Mouse (Mus musculus): ENCODE data around the gene Scyl3. TPM values are rescaled to one million over a fixed set of nuclear protein-coding genes. Genes with fewer than 3 reads are reported as not detected.
A peak's percentile ranks its signal among the peaks of the same experiment; 100 is the strongest.

Scyl3 gene
- 6.2 and 6.3 TPM in 2 replicates for polyA plus RNA-seq (2012; ENCODE audit: insufficient read depth, insufficient read length, missing spikeins)

DNA sequence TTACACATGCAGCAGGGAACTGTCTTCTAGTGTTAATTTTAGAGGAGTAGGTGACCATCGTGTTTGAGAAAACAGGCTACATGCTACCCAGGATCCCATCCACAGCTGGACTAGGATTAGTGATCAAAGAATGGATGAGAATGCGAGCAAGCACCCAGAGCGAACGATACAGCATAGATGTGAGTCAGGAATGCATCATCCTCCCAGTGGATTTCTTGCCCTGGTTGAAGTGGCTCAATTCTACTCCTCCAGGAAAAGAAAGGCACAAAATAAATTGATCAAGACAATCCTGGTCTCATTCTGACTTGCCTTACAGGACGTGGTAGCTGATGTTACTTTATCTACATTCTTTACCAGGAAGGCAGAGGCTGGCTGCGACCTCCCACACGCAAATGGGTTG, at the start of gene Scyl3:
TSS of gene Scyl3 (plus strand) at position 255 of the 400 bp plus-strand sequence.
- Histone ChIP-seq H3K27ac (replicated peaks; ENCODE audit: low read depth, low read length) (peak within 1 kb of the TSS; percentile 76), H3K4me3 (ENCODE audit: insufficient read depth, low read depth, low read length) (peak within 1 kb of the TSS; percentile 96)

DNA sequence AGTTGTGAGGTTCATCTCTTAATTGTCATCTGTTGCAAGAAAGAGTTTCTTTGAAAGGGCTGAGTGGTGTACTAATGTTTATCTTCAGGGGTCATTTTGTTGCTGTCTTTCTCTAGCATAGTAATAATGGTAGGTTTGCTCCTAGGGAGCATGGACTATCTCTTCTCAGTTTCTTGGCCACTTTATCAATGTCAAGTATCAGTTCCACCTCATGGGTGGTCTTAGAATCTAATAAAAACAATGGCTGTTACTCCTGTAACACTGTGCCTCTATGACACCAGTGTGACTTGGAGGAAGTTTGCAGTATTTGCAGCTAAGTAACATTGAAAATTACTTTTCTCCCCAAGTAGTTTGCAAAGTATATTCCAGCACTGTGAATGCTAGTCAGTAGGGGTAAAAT, 39.3 kb upstream of the Scyl3 start:
- Histone ChIP-seq H3K4me3 (ENCODE audit: insufficient read depth, low read depth, low read length) (no peak overlapping the region), H3K27ac (replicated peaks; ENCODE audit: low read depth, low read length) (no peak overlapping the region), H3K4me1 (ENCODE audit: control insufficient read depth, insufficient read depth, insufficient read length, low read length) (no peaks in the 10 kb centered on the region)

More for the DNA sequence above, at the start of gene Scyl3:
- no peaks in the 10 kb centered on the region; the same call in none of the 2 replicates for H3K4me1 ChIP-seq (ENCODE audit: control insufficient read depth, insufficient read depth, insufficient read length, low read length)

DNA sequence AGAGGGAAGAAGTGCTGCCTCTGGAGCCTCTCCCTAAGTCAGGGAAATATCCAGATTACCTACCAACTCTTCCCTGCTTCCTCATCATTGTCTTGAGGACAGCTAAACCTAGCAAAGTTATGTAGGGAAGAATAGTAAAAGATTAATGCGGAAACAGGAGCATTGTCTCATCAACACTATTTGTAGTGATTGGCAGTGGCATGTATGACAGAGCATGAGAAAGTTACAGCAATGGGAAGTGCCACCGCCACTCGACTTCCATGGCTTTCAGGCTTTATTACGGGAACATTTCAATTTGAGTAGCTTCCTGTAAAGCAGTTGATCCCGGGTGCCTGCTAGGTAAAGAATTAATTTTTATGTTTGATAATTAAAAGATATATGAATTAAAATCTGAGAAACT, 35.6 kb upstream of the Scyl3 start:
- Histone ChIP-seq H3K4me3 (ENCODE audit: insufficient read depth, low read depth, low read length) (no peak overlapping the region), H3K27ac (replicated peaks; ENCODE audit: low read depth, low read length) (0 out of 2 replicates have a peak overlapping the region, but pooled peaks have one; percentile 4)

DNA sequence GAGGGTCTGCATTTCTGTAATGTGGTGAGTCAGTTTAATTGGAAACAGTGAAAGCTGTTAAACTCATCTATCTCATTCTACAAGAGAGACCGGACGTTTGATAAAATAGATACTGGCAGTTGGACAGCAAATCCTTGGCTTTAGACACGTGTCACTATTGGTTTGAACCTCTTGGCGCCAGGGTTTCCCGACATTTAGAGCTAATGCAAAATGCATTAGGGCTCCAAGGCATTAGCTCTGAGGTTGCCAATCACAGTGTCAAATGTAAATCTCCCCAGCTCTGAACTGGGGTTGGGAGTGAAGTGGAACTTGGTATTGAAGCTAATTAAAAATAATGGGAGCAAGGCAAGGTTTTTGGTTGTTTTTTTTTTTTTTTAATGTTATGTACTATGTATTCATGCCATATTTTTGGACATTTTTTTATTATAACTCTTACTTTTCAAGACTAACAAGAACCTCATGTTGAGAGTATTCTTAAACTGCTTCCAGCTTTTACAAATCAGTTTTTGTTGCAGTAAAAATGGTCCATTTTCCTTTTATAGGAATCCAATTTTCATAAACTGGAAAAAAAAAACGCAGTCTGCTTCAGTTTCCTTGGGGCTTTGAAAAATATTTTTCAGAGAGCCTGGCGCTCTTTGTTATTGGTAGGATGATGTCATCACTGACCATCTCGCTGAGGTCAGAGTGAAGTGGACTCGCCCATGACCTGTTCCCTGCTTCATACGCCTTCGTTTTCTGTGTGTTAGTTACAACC, 34.9 kb upstream of the Scyl3 start:
- no peak overlapping the region for H3K4me3 ChIP-seq (ENCODE audit: insufficient read depth, low read depth, low read length)
- H3K27ac ChIP-seq (replicated peaks; ENCODE audit: low read depth, low read length) = no peak overlapping the region
- H3K4me1 ChIP-seq (ENCODE audit: control insufficient read depth, insufficient read depth, insufficient read length, low read length) = no peaks in the 10 kb centered on the region

More for the DNA sequence above, 35.6 kb upstream of the Scyl3 start:
- no peaks in the 10 kb centered on the region for H3K4me1 ChIP-seq (ENCODE audit: control insufficient read depth, insufficient read depth, insufficient read length, low read length)

DNA sequence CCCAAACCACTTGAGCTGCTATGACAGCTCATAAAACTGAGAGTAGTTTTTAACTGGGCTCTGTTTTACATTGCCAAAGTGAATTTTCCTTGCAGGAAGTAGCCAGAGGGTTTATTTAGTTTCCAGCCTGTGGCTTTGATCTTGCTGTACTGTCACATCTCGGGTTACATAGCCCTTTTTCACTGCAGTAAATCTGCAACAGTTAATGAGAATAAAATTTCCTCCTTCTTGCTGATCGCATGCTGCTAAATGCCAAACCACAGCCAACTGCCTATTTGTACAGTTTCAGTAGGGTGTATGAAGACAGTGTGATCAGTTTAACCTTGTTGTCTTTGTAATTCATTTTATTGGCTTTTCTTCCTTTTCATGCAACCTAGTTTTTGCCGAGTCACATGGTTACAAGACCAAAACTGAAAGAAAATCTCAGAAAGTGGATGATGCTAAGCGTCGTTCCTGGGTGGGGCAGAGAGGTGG, 30.6 kb upstream of the Scyl3 start:
- H3K4me1 ChIP-seq (ENCODE audit: control insufficient read depth, insufficient read depth, insufficient read length, low read length) = no peaks in the 10 kb centered on the region
- no peak overlapping the region for H3K4me3 ChIP-seq (ENCODE audit: insufficient read depth, low read depth, low read length)
- H3K27ac ChIP-seq (replicated peaks; ENCODE audit: low read depth, low read length) = no peak overlapping the region

DNA sequence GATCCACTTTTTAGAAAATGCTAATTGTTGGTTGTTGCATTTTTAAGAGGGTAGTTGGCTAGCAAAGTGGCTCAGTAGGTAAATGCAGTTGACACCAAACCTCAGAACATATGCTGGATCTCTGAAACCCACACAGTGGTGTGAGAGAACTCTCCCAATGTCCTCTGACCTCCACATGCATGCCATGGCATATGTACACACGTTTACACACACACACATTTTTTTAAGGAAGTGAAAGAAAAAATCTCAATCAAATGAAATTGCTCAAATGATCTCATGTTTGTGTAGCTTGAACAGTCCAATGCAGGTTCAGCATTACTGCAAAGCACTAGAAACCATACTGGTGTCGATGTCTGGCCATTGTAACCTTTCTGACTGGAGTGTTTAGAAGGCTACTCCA, 29.3 kb upstream of the Scyl3 start:
- no peak overlapping the region for H3K27ac ChIP-seq (replicated peaks; ENCODE audit: low read depth, low read length)
- no peaks in the 10 kb centered on the region for H3K4me1 ChIP-seq (ENCODE audit: control insufficient read depth, insufficient read depth, insufficient read length, low read length)
- no peak overlapping the region for H3K4me3 ChIP-seq (ENCODE audit: insufficient read depth, low read depth, low read length)

DNA sequence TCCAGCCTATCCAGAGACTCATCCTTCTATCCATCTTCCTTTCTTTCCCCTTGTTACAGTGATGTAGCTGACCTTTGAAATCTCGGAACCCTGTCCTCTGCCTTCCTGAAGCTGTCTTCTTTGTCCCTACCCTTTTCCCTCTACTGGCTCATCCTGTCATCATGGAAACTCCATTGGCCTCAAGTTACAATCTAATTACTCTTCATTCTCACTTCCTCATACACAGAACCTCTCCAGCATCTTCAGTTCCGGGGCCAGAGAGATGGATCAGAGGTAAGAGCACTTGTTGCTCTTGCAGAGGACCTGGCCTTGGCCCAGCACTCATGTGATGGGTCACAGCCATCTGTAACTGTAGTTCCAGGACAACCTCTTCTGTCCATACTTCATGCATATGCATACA, 28.7 kb upstream of the Scyl3 start:
- no peak overlapping the region for H3K27ac ChIP-seq (replicated peaks; ENCODE audit: low read depth, low read length)
- no peaks in the 10 kb centered on the region for H3K4me1 ChIP-seq (ENCODE audit: control insufficient read depth, insufficient read depth, insufficient read length, low read length)
- no peak overlapping the region for H3K4me3 ChIP-seq (ENCODE audit: insufficient read depth, low read depth, low read length)

DNA sequence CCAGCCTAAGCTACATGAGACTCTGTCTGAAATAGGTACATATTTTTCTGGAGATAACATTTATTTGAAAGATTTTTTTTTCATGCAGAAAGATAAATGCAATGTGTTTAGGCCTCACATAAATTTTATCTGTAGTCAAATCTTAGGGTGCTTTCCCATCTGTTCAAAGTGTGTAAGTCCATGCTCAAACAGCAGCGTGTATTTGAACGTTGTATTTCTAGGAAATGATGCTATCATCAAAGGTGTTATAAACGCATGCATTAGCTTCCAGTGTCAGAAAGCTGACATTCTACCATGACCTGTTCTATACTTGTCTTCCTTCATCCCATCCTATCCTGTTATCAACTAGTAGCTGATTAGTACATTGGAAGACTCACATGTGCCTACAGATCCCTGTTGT, 25.5 kb upstream of the Scyl3 start:
- Histone ChIP-seq H3K4me1 (ENCODE audit: control insufficient read depth, insufficient read depth, insufficient read length, low read length) (no peaks in the 10 kb centered on the region), H3K4me3 (ENCODE audit: insufficient read depth, low read depth, low read length) (no peak overlapping the region), H3K27ac (replicated peaks; ENCODE audit: low read depth, low read length) (no peak overlapping the region)

DNA sequence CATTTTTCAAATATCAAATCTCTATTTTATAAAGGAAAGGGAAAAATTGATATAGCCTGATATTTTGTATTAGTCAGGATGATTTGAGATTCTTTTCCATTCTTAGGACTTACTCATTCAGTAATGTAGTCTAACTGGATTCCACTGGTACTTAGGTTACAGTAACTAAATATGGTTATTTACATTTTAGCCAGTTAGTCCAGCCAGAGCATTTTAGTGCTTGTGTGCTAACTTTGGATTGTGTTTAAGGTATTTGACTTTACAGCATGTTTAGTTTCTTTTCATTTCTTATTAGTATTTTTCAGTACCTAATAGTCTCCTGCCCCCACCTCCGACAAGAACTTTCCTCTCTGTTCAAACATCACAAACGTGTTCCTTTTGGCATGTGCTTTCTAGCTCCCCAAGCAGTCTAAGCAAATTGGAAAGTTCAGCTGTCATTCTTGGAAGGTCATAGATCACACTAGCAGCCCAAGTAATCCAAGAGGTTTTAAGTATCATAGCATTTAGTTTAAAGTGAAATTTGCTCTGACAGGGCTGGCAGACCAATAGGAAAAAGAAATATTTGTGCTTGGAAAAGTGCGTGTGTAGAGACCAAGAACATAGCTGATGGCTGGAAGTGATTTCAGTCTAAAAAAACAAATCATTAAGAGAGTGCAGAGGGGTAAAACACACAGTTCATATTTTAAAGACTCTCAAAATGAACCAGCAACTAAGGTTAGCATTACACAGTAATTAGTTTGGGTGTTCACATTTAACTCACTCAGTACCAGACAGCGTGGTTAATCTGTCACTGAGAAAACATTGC, 21.7 kb upstream of the Scyl3 start:
- Histone ChIP-seq H3K27ac (replicated peaks; ENCODE audit: low read depth, low read length) (no peak overlapping the region), H3K4me3 (ENCODE audit: insufficient read depth, low read depth, low read length) (no peak overlapping the region), H3K4me1 (ENCODE audit: control insufficient read depth, insufficient read depth, insufficient read length, low read length) (no peaks in the 10 kb centered on the region)

DNA sequence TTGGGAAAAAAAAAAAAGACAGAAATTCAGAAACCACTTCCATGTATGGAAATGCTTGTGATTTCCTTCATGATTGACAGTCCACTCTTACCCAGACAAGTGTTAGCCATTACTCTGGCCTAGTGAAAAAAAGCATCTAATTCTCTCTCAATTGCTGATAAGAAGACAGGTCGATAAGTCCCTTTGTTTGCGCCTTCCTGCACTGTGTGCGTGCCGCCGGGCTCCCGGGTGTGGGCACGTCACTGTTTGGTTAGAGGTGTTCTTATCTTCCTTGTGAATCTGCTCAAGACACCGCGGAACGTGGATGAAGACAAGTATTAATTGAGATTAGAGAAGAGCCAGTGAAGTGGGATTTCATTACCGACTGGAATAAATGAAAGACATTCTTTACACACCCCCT, 20.5 kb upstream of the Scyl3 start:
- no peak overlapping the region for H3K27ac ChIP-seq (replicated peaks; ENCODE audit: low read depth, low read length)
- H3K4me3 ChIP-seq (ENCODE audit: insufficient read depth, low read depth, low read length) = no peak overlapping the region
- H3K4me1 ChIP-seq (ENCODE audit: control insufficient read depth, insufficient read depth, insufficient read length, low read length) = no peaks in the 10 kb centered on the region

DNA sequence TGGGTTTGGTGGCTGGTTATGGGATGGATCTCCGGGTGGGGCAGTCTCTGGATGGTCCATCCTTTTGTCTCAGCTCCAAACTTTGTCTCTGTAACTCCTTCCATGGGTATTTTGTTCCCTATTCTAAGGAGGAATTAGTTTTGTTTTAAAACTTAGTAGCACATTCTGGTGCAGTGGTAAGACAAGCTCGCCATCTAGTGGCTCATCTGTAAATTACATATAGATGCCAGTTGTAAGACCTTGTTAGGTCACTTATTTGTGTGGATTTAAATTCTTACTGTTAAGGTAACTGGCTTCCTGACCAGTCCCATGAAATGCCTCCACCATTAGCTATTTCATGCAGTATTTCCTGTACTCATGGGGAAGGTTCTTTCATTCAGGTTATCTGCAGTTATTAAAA, 18.6 kb upstream of the Scyl3 start:
- Histone ChIP-seq H3K4me1 (ENCODE audit: control insufficient read depth, insufficient read depth, insufficient read length, low read length) (no peaks in the 10 kb centered on the region), H3K27ac (replicated peaks; ENCODE audit: low read depth, low read length) (no peak overlapping the region), H3K4me3 (ENCODE audit: insufficient read depth, low read depth, low read length) (no peak overlapping the region)

DNA sequence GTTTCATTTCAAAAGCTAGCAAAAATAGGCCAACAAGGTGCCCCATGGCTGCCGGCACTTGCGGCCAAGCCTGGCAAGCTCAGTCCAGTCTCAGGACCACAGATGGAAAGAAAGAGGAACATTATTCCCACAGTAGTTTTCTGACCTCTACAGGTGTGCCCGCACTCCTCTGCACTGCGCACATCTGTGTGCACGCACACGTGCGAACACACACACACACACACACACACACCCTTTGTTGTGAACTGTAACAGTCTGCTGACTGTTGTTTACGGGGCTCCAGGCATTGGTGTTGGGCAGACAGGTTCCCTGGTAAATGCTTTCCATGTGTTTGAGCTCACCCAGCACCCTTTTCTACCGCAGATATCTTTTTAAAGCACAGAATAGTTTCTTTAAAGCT, 18.1 kb upstream of the Scyl3 start:
- no peaks in the 10 kb centered on the region for H3K4me1 ChIP-seq (ENCODE audit: control insufficient read depth, insufficient read depth, insufficient read length, low read length)
- no peak overlapping the region for H3K4me3 ChIP-seq (ENCODE audit: insufficient read depth, low read depth, low read length)
- H3K27ac ChIP-seq (replicated peaks; ENCODE audit: low read depth, low read length) = no peak overlapping the region

DNA sequence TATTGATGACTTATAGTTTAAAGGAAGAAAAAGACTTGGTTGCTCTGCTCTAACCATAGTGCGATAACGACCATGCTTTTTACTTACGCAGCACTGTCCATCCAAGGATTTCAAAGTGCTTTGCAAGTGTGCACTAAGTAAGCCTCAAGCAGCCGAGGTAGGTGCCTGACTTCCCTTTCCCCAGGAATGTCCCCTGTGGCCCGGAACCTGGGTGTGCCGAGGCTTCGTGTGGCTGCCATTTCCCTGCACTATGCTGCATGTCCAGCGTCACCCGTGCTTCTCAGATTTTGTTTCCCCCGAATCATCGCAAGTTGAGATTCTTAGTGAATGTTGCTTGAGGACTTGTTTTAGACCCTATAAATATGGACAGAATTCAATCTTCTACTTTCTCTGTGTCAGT, 16.9 kb upstream of the Scyl3 start:
- Histone ChIP-seq H3K4me3 (ENCODE audit: insufficient read depth, low read depth, low read length) (no peak overlapping the region), H3K27ac (replicated peaks; ENCODE audit: low read depth, low read length) (no peak overlapping the region), H3K4me1 (ENCODE audit: control insufficient read depth, insufficient read depth, insufficient read length, low read length) (no peaks in the 10 kb centered on the region)

DNA sequence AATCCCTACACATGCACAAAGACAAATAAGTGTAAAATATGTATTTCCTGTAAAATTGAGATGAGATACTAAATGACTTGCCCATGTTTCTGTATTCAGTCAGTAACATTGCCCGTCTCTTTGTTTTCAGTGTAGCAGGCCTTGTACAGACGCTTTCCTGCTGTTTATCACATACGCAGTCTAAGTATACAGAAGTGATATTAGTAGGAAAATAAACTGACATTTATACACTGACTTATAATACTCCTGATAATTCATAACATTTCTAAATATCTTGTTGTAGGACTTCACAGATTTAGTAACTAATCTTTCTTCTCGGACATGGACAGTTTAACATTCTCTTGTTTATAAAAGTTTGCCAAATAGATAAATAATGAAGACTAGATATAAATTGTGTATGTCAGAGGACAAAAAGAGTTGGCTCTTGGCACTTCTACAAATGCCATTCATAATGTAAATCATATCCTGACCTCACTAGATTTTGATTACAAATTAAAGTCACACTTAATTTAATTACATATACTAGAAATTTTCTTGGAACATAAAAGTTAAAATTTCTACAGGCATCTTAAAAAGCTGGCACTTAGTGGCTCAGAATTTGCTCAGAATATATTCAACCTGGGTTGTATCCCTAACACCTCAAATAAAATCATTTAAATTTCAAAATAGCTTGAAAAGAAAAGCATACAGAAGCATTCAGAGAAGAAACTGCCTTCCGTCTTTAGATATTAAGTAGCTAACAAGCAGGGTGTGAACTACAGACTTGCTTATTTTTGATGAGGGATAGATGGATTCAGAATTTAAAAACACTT, 11.3 kb upstream of the Scyl3 start:
- no peaks in the 10 kb centered on the region for H3K4me1 ChIP-seq (ENCODE audit: control insufficient read depth, insufficient read depth, insufficient read length, low read length)
- H3K4me3 ChIP-seq (ENCODE audit: insufficient read depth, low read depth, low read length) = no peak overlapping the region
- H3K27ac ChIP-seq (replicated peaks; ENCODE audit: low read depth, low read length) = no peak overlapping the region

DNA sequence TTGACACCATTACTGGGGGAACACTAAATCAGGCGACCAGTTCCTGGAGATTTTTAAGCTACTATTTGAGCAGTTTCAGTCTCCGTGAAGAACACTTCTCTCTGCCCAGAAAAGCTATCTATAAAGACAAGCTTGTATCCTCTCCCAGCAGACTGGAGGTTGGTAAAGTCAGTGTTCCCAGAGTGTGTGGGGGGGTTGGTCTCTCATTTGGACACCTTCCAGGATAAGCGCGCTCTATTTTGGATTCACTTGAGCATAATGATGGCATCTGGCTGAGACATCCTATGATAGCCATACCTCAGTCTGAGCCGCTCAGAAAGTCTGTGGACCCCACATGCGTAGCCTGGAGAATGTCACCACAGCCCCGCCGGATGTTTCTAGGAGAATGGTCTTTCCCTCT, 4.8 kb upstream of the Scyl3 start:
- H3K27ac ChIP-seq (replicated peaks; ENCODE audit: low read depth, low read length) = no peak overlapping the region
- no peak overlapping the region for H3K4me3 ChIP-seq (ENCODE audit: insufficient read depth, low read depth, low read length)
- no peaks in the 10 kb centered on the region; the same call in 1 of the 2 replicates for H3K4me1 ChIP-seq (ENCODE audit: control insufficient read depth, insufficient read depth, insufficient read length, low read length)

Measured in brown adipose tissue, adult 24 weeks (tissue).